Mouse (Mus musculus): ENCODE data around the gene Etnk2.

DNA sequence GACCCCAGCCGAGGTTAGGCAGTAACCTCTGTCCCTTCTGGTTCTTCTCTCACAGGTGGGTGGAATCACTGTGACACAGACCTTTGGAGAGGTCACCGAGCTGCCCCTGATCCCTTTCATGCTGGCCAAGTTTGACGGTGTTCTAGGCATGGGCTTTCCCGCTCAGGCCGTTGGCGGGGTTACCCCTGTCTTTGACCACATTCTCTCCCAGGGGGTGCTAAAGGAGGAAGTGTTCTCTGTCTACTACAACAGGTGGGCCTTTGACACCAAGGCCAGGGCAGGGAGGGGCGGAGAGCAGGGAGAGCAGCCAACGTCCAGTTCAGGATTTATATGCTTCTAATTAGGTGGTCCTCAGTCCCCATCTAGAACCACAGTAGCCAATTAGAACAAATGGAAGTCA lies 7.0 kb upstream of the Etnk2 start:
- no peak for TF ChIP-seq POLR2A (IDR thresholded peaks at IDR 0.05; ENCODE audit: borderline replicate concordance, extremely low read depth, insufficient read depth, insufficient read length, poor library complexity, severe bottlenecking)
- no peak for TF ChIP-seq CTCF (IDR thresholded peaks at IDR 0.05; ENCODE audit: borderline replicate concordance, extremely low read depth, insufficient read depth, insufficient read length)

All from brain, embryonic 14.5 days (tissue).